Mouse (Mus musculus) liver, postnatal 0 days (tissue): ENCODE measurements around the gene Ccdc174. TPM values are rescaled to one million over a fixed set of nuclear protein-coding genes. Genes with fewer than 3 reads are reported as not detected.
"Not testable (repeated sequence)": the region's sequence is repeated elsewhere in the genome, so short reads cannot be mapped to it uniquely, and the experiment has no call there.

ENCODE experiments used
- ATAC-seq: fragments of 200-750 bp; cut with Nextera tagmentation; 2 replicates; pipeline ENCODE4 v1.8.0; 2017; ENCODE audit warnings: mild to moderate bottlenecking, moderate library complexity
- DNase-seq: peaks from one replicate; pipeline ENCODE4 v3.0.0-alpha.2; 2016
- H3K27ac ChIP-seq: fragments of 300-500 bp; sonication (generic); 2 replicates; pipeline ENCODE4 v1.5.1; 2014; ENCODE audit warnings: antibody characterized with exemption, moderate library complexity, mild to moderate bottlenecking, low read depth
- H3K27me3 ChIP-seq: fragments of 300-500 bp; sonication (generic); 2 replicates; pipeline ENCODE4 v1.6.1; 2014; ENCODE audit warnings: low read length, control low read depth, mixed read lengths; ENCODE audit not compliant: insufficient read depth
- H3K36me3 ChIP-seq: fragments of 300-500 bp; sonication (generic); replicated peaks from 2 replicates; pipeline ENCODE4 v1.6.1; 2014; ENCODE audit warnings: mild to moderate bottlenecking, control low read depth, low read length, moderate library complexity, mixed read lengths; ENCODE audit not compliant: insufficient read depth
- H3K4me1 ChIP-seq: fragments of 300-500 bp; sonication (generic); 2 replicates; pipeline ENCODE4 v1.6.1; 2014; ENCODE audit warnings: antibody characterized with exemption, mild to moderate bottlenecking, control low read depth; ENCODE audit not compliant: insufficient read depth
- H3K4me2 ChIP-seq: fragments of 300-500 bp; sonication (generic); 2 replicates; pipeline ENCODE4 v1.6.1; 2014; ENCODE audit warnings: low read depth, mild to moderate bottlenecking, low read length, moderate library complexity, mixed read lengths
- H3K4me3 ChIP-seq: fragments of 300-500 bp; sonication (generic); 2 replicates; pipeline ENCODE4 v1.5.1; 2014; ENCODE audit warnings: low read depth, low read length
- H3K9ac ChIP-seq: fragments of 300-500 bp; sonication (generic); replicated peaks from 2 replicates; pipeline ENCODE4 v1.6.1; 2014; ENCODE audit warnings: mild to moderate bottlenecking, moderate library complexity
- H3K9me3 ChIP-seq: fragments of 300-500 bp; sonication (generic); 2 replicates; pipeline ENCODE4 v1.6.1; 2016; ENCODE audit warnings: mild to moderate bottlenecking, control low read depth, low read length, mixed read lengths
- CTCF ChIP-seq: sonication (generic); IDR thresholded peaks from 2 replicates; pipeline ENCODE4 v1.5.1; 2016; ENCODE audit warnings: antibody characterized with exemption, low read depth
- EP300 ChIP-seq: IDR thresholded peaks from 2 replicates; pipeline ENCODE4 v1.6.1; 2016; ENCODE audit warnings: antibody characterized with exemption, low read depth, mild to moderate bottlenecking
- WGBS: fragments of 180-500 bp; shearing (Covaris S2); extraction: QIAGEN DNeasy Blood & Tissue Kit; methylation state at CpG from one replicate; pipeline ENCODE4 v1.1.7; 2014; ENCODE audit not compliant: insufficient replicate concordance; 5-methylcytosine and 5-hydroxymethylcytosine counted together
- polyA plus RNA-seq: library from polyadenylated mRNA; unstranded; fragments of >200 nt; fragmentation: Nextera tagmentation; extraction: Ambion mirVana; gene quantifications from 2 replicates; pipeline ENCODE4 v1.2.1, GENCODE M21; 2015

The Ccdc174 gene
- polyA plus RNA-seq, 1 experiment from 2014 or later = 12.5 TPM

DNA sequence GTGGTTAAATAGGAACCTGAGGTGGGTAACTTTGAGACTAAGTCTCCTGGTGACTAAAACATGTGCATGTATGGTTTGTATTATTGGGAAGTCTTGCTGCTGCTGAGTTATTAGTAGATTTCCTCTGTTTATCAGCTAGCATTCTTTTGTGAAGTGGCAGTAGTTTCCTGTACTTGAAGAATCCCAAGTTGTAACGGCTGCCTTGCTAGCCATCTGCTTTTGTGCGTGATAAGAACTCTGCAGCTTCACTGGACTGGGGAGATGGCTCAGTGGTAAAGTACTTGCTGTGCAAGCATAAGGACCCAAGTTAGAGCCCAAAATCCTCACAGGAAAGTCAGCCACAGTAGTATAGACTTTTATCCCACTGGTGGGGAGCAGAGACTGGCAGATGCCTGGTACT lies 6.0 kb downstream of the Ccdc174 start:
- ATAC-seq = no peak
- 52% methylated on average over 2 of the region's 2 CpGs for WGBS
- H3K36me3 ChIP-seq = peaks cover 57% of the 10 kb centered on the region
- H3K9ac ChIP-seq = no peak overlapping the region
- H3K4me2 ChIP-seq = no peak overlapping the region
- H3K9me3 ChIP-seq = no peaks in the 10 kb centered on the region
- no peak for DNase-seq
- TF ChIP-seq CTCF (no peak), EP300 (0 out of 2 replicates have a peak, but pooled peaks have one; percentile 23)
- H3K27ac ChIP-seq = no peak overlapping the region; the same call in 1 of the 2 replicates
- no peak overlapping the region for H3K4me3 ChIP-seq
- H3K27me3 ChIP-seq = no peaks in the 10 kb centered on the region
- H3K4me1 ChIP-seq = peaks cover 4% of the 10 kb centered on the region

DNA sequence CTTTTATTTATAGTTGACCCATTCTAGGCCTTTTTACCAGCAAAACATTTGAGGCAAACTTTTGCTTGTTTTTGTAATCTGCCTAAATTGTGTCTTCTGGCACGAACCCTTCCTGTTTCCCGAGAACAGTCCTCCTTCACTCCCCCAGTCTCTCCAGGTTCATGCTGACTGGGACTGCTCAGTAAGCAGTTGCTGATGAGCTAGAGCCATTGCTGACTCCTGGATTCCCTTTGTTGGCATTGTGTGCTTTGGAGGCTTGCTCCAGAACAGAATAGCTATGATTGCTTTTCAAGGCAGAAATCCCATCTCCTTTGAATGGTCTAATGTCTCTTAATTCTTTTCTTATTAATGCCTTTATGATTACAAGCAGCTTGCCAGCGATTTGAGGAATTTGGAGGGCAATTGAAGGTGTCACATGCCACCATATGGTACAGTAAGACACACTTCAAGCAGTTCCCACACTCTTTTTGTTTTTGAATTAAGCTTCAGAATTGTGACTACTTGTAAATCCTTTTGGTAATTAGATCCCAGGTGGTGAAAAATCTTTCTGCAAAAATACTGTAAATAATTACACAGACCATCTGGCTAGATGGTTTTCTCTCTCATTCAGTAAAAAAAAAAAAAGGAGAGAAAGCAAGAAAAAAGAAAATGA lies 11.5 kb downstream of the Ccdc174 start:
- H3K9ac ChIP-seq = no peak overlapping the region
- no peak overlapping the region for H3K4me2 ChIP-seq
- peaks cover 66% of the 10 kb centered on the region for H3K36me3 ChIP-seq
- TF ChIP-seq CTCF (no peak), EP300 (no peak)
- WGBS = 72% methylated on average over 3 of the region's 3 CpGs
- no peaks in the 10 kb centered on the region for H3K4me1 ChIP-seq
- H3K4me3 ChIP-seq = no peak overlapping the region
- no peak for ATAC-seq
- H3K9me3 ChIP-seq = no peaks in the 10 kb centered on the region
- DNase-seq = no peak
- no peak overlapping the region for H3K27ac ChIP-seq
- no peaks in the 10 kb centered on the region for H3K27me3 ChIP-seq

DNA sequence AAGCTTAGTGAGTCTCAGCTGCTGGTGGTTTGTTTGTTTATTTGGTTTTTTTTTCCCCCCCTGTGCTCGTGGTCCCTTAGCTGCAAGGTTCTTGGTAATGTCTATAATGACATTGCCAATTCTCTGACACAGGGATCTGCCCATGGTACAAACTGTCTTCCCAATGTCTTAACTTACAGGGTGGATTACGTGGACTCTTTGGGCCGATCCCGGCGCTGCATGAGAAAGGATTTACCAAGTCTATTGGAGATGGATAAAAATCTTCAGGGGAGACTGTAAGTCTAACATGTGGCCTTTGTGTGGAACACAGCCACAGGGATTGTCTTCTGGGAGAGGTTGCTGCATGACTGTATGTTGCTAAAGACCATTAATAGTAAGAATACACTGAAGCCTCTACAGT lies 12.8 kb downstream of the Ccdc174 start:
- Histone ChIP-seq H3K4me3 (no peak overlapping the region), H3K4me2 (no peak overlapping the region), H3K36me3 (peaks cover 67% of the 10 kb centered on the region), H3K9ac (no peak overlapping the region), H3K4me1 (no peaks in the 10 kb centered on the region), H3K27ac (no peak overlapping the region), H3K9me3 (no peaks in the 10 kb centered on the region), H3K27me3 (no peaks in the 10 kb centered on the region)
- WGBS = 85% methylated on average over 5 of the region's 5 CpGs
- ATAC-seq = no peak
- no peak for DNase-seq
- TF ChIP-seq CTCF = no peak
- TF ChIP-seq EP300 = no peak

DNA sequence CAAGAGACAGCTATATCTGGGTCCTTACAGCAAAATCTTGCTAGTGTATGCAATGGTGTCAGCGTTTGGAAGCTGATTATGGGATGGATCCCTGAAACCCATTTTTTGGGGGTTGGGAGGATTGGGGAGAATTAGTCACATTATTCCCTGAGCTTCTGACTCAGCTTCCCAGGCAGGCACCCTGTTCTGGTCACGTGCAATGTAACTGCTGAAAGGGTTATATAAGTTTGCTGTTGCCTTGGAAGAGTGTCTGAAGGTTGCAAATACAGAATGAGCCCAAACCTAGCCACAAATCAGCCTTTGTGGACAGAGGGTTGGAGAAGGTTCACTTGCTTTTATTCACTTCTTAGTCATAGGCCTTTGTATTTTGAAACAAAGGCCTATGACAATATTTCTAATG lies 13.9 kb downstream of the Ccdc174 start:
- TF ChIP-seq CTCF (no peak), EP300 (no peak)
- Histone ChIP-seq H3K36me3 (peaks cover 62% of the 10 kb centered on the region), H3K9ac (no peak overlapping the region), H3K4me1 (no peaks in the 10 kb centered on the region), H3K4me2 (no peak overlapping the region), H3K9me3 (no peaks in the 10 kb centered on the region), H3K4me3 (no peak overlapping the region), H3K27me3 (no peaks in the 10 kb centered on the region), H3K27ac (no peak overlapping the region)
- no peak for ATAC-seq
- no peak for DNase-seq
- 94% methylated on average over 2 of the region's 2 CpGs for WGBS

DNA sequence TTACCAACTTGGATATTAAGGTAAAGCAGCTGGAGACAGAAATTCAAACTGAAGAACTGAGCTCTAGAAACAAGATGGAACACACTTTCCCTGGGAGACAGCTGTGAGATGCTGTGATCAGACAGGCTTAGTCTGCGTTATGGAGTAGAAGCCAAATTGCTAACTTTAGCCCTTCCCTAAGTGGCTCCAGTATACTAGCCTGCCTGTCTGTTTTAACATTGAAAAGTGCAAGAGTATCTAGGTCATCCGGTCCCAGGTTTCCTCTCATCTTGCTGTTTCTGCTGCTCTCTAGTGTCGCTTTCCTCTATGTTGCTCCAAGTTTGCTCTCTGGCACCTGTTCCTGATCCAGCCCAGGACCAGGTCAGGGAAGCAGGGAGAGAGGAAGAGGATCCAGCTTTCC lies 18.9 kb downstream of the Ccdc174 start:
- Histone ChIP-seq H3K27ac (no peak overlapping the region), H3K27me3 (no peaks in the 10 kb centered on the region), H3K4me3 (no peak overlapping the region), H3K4me2 (no peak overlapping the region), H3K36me3 (peaks cover 76% of the 10 kb centered on the region), H3K4me1 (no peaks in the 10 kb centered on the region), H3K9ac (no peak overlapping the region), H3K9me3 (no peaks in the 10 kb centered on the region)
- TF ChIP-seq CTCF (no peak), EP300 (no peak)
- WGBS = 85% methylated on average over 3 of the region's 3 CpGs
- ATAC-seq (no peak), DNase-seq (no peak)

DNA sequence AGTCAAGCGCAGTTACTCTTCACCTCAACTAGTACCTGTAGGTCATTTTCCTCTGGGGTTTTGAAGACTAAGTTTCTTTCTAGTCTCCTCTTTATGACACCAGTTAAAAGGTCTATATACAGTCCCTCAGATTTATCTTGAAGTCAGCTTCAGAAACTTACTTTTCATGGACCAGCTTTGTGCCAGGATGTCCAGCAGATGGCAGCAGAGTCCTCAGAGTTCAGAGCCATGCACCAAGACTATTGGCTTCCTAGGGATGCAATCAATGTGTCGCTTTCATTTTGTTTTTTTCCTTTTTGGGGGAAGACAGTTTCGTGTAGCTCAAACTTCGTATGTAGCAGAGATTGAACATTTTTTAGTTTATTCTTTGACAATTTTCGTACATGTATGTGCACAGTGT lies 23.7 kb downstream of the Ccdc174 start:
- H3K27me3 ChIP-seq = no peaks in the 10 kb centered on the region
- WGBS = 40% methylated on average over 5 of the region's 5 CpGs
- no peaks in the 10 kb centered on the region for H3K4me1 ChIP-seq
- no peak overlapping the region for H3K27ac ChIP-seq
- peaks cover 49% of the 10 kb centered on the region for H3K36me3 ChIP-seq
- no peak overlapping the region for H3K4me2 ChIP-seq
- no peaks in the 10 kb centered on the region for H3K9me3 ChIP-seq
- ATAC-seq (no peak), DNase-seq (peak; percentile 78)
- no peak overlapping the region for H3K9ac ChIP-seq
- no peak overlapping the region for H3K4me3 ChIP-seq
- peak; percentile 92 for TF ChIP-seq CTCF
- TF ChIP-seq EP300 = no peak

DNA sequence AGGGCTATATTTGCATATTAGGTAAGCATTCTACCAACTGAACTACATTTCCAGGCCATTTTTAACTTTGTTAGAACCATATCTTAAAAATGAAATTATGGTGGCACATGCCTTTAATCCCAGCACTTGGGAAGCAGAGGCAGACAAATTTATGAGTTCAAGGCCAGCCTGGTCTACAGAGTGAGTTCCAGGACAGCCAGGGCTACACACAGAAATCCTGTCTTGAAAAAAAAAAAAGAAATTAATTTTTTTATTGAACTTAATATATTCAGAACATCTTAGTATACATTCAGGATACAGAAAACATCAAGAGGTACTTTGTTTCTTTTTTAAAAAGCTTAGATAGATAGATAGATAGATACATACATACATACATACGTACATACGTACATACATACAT lies 24.7 kb downstream of the Ccdc174 start, which contains the start of gene 4930590J08Rik:
Gene 4930590J08Rik, plus strand, starts transcription at position 301 of the 400 bp plus-strand sequence.
- peaks cover 39% of the 10 kb centered on the region for H3K36me3 ChIP-seq
- not testable (repeated sequence) for H3K4me2 ChIP-seq, DNase-seq, H3K27ac ChIP-seq, H3K4me1 ChIP-seq, H3K27me3 ChIP-seq, ATAC-seq, H3K4me3 ChIP-seq, H3K9me3 ChIP-seq, H3K9ac ChIP-seq
- WGBS = 81% methylated on average over 2 of the region's 2 CpGs
